Mouse (Mus musculus): ENCODE results near the gene Rit1. TPM values are rescaled to one million over a fixed set of nuclear protein-coding genes. Genes with fewer than 3 reads are reported as not detected.
"Not testable (repeated sequence)": the region's sequence is repeated elsewhere in the genome, so short reads cannot be mapped to it uniquely, and the experiment has no call there.

Rit1 gene
- total and polyA plus RNA-seq, 2 experiments from 2014 or later: 82.6 to 85.4 TPM

- Histone ChIP-seq H3K4me2 (ENCODE audit: low read depth, low read length) (no peak overlapping the region), H3K27me3 (ENCODE audit: control insufficient read depth, insufficient read depth, low read length) (no peaks in the 10 kb centered on the region), H3K4me3 (ENCODE audit: low read depth, low read length) (no peak overlapping the region), H3K36me3 (replicated peaks; ENCODE audit: control insufficient read depth, insufficient read depth, low read length) (peaks cover 87% of the 10 kb centered on the region), H3K9ac (replicated peaks; ENCODE audit: low read depth, low read length) (no peak overlapping the region), H3K27ac (ENCODE audit: low read depth) (no peak overlapping the region), H3K4me1 (ENCODE audit: control insufficient read depth, insufficient read depth) (peaks cover 9% of the 10 kb centered on the region; the same call in 1 of the 2 replicates), H3K9me3 (replicated peaks; ENCODE audit: control insufficient read depth, low read length) (no peaks in the 10 kb centered on the region)
- ATAC-seq (ENCODE audit: insufficient read depth, low read depth): no peak
- DNase-seq (ENCODE audit: low spot score): no peak
- WGBS: 96% methylated on average over 1 of the region's 1 CpGs
- TF ChIP-seq EP300 (IDR thresholded peaks at IDR 0.05; ENCODE audit: low read depth) (no peak), CTCF (IDR thresholded peaks at IDR 0.05; ENCODE audit: low read depth) (no peak)
Observed at GRCm38 (mm10) chr3:88698051-88698450, 18.6 kb upstream of the Rit1 start.

DNA sequence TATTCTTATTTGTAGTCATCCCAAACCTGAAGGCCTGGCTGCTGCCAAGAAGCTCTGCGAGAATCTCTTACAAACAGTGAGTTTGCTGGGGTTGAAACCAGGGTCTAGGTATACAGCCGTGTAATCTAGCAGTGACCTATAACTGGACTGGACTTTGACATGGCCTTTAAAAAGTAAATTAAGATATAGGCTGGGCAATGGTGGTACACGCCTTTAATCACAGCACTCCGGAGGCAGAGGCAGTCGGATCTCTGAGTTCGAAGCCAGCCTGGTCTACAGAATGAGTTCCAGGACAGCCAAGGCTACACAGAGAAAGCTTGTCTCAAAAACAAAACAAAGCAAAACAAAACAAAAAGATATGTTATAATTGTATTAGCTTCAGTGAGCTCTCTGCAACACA, 17.8 kb upstream of the Rit1 start:
- no peak for ATAC-seq (ENCODE audit: insufficient read depth, low read depth)
- TF ChIP-seq CTCF (IDR thresholded peaks at IDR 0.05; ENCODE audit: low read depth): no peak

DNA sequence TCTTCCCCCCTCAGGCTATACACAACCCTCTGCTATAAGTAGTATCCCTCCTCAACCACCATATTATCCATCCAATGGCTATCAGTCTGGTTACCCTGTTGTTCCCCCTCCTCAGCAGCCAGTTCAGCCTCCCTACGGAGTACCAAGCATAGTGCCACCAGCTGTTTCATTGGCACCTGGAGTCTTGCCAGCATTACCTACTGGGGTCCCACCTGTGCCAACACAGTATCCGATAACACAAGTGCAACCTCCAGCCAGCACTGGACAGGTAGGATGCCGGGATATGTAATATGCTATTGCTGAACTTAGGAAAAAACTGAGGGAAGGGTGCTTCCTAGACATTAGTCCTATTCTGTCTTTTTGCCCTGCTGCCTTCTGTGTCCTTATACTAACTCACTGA, 16.4 kb upstream of the Rit1 start:
- no peak overlapping the region for H3K4me2 ChIP-seq (ENCODE audit: low read depth, low read length)
- H3K27ac ChIP-seq (ENCODE audit: low read depth): peak overlapping the region; percentile 77
- 75% methylated on average over 3 of the region's 3 CpGs for WGBS
- H3K9me3 ChIP-seq (replicated peaks; ENCODE audit: control insufficient read depth, low read length): no peaks in the 10 kb centered on the region
- peaks cover 9% of the 10 kb centered on the region; the same call in 1 of the 2 replicates for H3K4me1 ChIP-seq (ENCODE audit: control insufficient read depth, insufficient read depth)
- ATAC-seq (ENCODE audit: insufficient read depth, low read depth) (no peak), DNase-seq (ENCODE audit: low spot score) (no peak)
- H3K27me3 ChIP-seq (ENCODE audit: control insufficient read depth, insufficient read depth, low read length): no peaks in the 10 kb centered on the region
- H3K36me3 ChIP-seq (replicated peaks; ENCODE audit: control insufficient read depth, insufficient read depth, low read length): peaks cover 88% of the 10 kb centered on the region
- H3K9ac ChIP-seq (replicated peaks; ENCODE audit: low read depth, low read length): no peak overlapping the region
- no peak overlapping the region for H3K4me3 ChIP-seq (ENCODE audit: low read depth, low read length)
- TF ChIP-seq CTCF (IDR thresholded peaks at IDR 0.05; ENCODE audit: low read depth) (no peak), EP300 (IDR thresholded peaks at IDR 0.05; ENCODE audit: low read depth) (no peak)

More for the DNA sequence above, 17.8 kb upstream of the Rit1 start:
- Histone ChIP-seq H3K9ac (replicated peaks; ENCODE audit: low read depth, low read length) (no peak overlapping the region), H3K27ac (ENCODE audit: low read depth) (no peak overlapping the region), H3K4me3 (ENCODE audit: low read depth, low read length) (no peak overlapping the region), H3K27me3 (ENCODE audit: control insufficient read depth, insufficient read depth, low read length) (no peaks in the 10 kb centered on the region), H3K9me3 (replicated peaks; ENCODE audit: control insufficient read depth, low read length) (no peaks in the 10 kb centered on the region), H3K4me1 (ENCODE audit: control insufficient read depth, insufficient read depth) (peaks cover 9% of the 10 kb centered on the region; the same call in 1 of the 2 replicates), H3K4me2 (ENCODE audit: low read depth, low read length) (no peak overlapping the region), H3K36me3 (replicated peaks; ENCODE audit: control insufficient read depth, insufficient read depth, low read length) (peaks cover 88% of the 10 kb centered on the region)
- WGBS: 92% methylated on average over 6 of the region's 6 CpGs
- no peak for DNase-seq (ENCODE audit: low spot score)

DNA sequence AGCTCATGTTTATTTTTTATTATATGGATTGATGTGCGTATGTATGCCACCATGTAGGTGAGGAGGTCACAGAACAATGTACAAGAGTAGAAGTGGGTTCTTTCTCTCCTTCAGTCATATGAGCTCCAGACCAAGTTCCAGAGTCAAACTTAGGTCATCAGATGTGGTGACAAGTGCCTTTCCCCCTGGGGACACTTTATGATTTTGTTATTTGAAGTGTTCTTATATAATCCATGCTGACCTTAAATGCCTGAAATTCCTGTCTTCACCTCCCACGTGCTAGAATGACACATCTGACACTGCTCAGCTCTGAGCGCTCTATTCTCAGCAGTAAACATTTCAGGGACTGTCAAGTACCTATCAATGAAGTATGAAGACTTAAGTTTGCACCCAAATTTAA, 15.4 kb upstream of the Rit1 start:
- Histone ChIP-seq H3K4me1 (ENCODE audit: control insufficient read depth, insufficient read depth) (peaks cover 9% of the 10 kb centered on the region; the same call in 1 of the 2 replicates), H3K9ac (replicated peaks; ENCODE audit: low read depth, low read length) (no peak overlapping the region), H3K4me2 (ENCODE audit: low read depth, low read length) (no peak overlapping the region), H3K27me3 (ENCODE audit: control insufficient read depth, insufficient read depth, low read length) (no peaks in the 10 kb centered on the region), H3K4me3 (ENCODE audit: low read depth, low read length) (no peak overlapping the region), H3K36me3 (replicated peaks; ENCODE audit: control insufficient read depth, insufficient read depth, low read length) (peaks cover 84% of the 10 kb centered on the region), H3K9me3 (replicated peaks; ENCODE audit: control insufficient read depth, low read length) (no peaks in the 10 kb centered on the region), H3K27ac (ENCODE audit: low read depth) (peak overlapping the region; percentile 77)
- WGBS: 19% methylated on average over 3 of the region's 3 CpGs
- peak; percentile 89 for ATAC-seq (ENCODE audit: insufficient read depth, low read depth)
- TF ChIP-seq EP300 (IDR thresholded peaks at IDR 0.05; ENCODE audit: low read depth) (peak; percentile 97), CTCF (IDR thresholded peaks at IDR 0.05; ENCODE audit: low read depth) (no peak)
- peak; percentile 81 for DNase-seq (ENCODE audit: low spot score)

DNA sequence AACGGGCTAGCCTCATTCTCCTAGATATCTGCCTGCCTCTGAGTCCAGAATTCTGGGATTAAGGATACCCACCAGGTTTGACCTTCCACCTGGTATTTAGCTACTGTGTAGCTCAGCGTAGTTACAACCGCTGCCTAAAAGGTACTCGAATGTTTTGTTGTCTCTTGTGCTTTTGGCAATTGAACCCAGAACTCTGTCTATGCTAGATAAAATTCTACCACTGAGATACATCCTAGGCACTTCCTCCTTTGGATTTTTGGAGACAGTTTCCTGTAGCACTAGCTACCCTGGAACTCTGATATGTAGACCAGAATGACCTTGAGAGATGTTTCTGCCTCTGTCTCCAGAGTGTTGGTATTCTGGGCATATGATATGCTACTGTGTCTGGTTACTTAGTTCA, 2.9 kb upstream of the Rit1 start:
- H3K9me3 ChIP-seq (replicated peaks; ENCODE audit: control insufficient read depth, low read length): no peaks in the 10 kb centered on the region
- 94% methylated on average over 4 of the region's 4 CpGs for WGBS
- ATAC-seq (ENCODE audit: insufficient read depth, low read depth) (no peak), DNase-seq (ENCODE audit: low spot score) (no peak)
- no peak overlapping the region for H3K27ac ChIP-seq (ENCODE audit: low read depth)
- peaks cover 10% of the 10 kb centered on the region for H3K4me1 ChIP-seq (ENCODE audit: control insufficient read depth, insufficient read depth)
- H3K9ac ChIP-seq (replicated peaks; ENCODE audit: low read depth, low read length): no peak overlapping the region
- H3K36me3 ChIP-seq (replicated peaks; ENCODE audit: control insufficient read depth, insufficient read depth, low read length): peaks cover 51% of the 10 kb centered on the region
- no peak for TF ChIP-seq CTCF (IDR thresholded peaks at IDR 0.05; ENCODE audit: low read depth)
- TF ChIP-seq EP300 (IDR thresholded peaks at IDR 0.05; ENCODE audit: low read depth): no peak
- H3K4me3 ChIP-seq (ENCODE audit: low read depth, low read length): no peak overlapping the region
- no peaks in the 10 kb centered on the region for H3K27me3 ChIP-seq (ENCODE audit: control insufficient read depth, insufficient read depth, low read length)
- no peak overlapping the region for H3K4me2 ChIP-seq (ENCODE audit: low read depth, low read length)

- WGBS: 62% methylated on average over 2 of the region's 2 CpGs
Observed at GRCm38 (mm10) chr3:88714725-88715124, 1.9 kb upstream of the Rit1 start.

GRCm38 (mm10) chr3:88715716-88716115, 922 bp upstream of the Rit1 start:
- not testable (repeated sequence) for H3K27me3 ChIP-seq (ENCODE audit: control insufficient read depth, insufficient read depth, low read length); H3K27ac ChIP-seq (ENCODE audit: low read depth); H3K9ac ChIP-seq (replicated peaks; ENCODE audit: low read depth, low read length); H3K9me3 ChIP-seq (replicated peaks; ENCODE audit: control insufficient read depth, low read length); ATAC-seq (ENCODE audit: insufficient read depth, low read depth); DNase-seq (ENCODE audit: low spot score); H3K4me2 ChIP-seq (ENCODE audit: low read depth, low read length); H3K4me3 ChIP-seq (ENCODE audit: low read depth, low read length)
- WGBS: 92% methylated on average over 5 of the region's 5 CpGs
- peaks cover 44% of the 10 kb centered on the region for H3K36me3 ChIP-seq (replicated peaks; ENCODE audit: control insufficient read depth, insufficient read depth, low read length)
- peaks cover 17% of the 10 kb centered on the region for H3K4me1 ChIP-seq (ENCODE audit: control insufficient read depth, insufficient read depth)

More at GRCm38 (mm10) chr3:88714725-88715124, 1.9 kb upstream of the Rit1 start:
- no peak for TF ChIP-seq EP300 (IDR thresholded peaks at IDR 0.05; ENCODE audit: low read depth)
- TF ChIP-seq CTCF (IDR thresholded peaks at IDR 0.05; ENCODE audit: low read depth): no peak
- no peaks in the 10 kb centered on the region for H3K9me3 ChIP-seq (replicated peaks; ENCODE audit: control insufficient read depth, low read length)
- peaks cover 44% of the 10 kb centered on the region for H3K36me3 ChIP-seq (replicated peaks; ENCODE audit: control insufficient read depth, insufficient read depth, low read length)
- no peak for DNase-seq (ENCODE audit: low spot score)
- H3K4me3 ChIP-seq (ENCODE audit: low read depth, low read length): no peak overlapping the region
- no peaks in the 10 kb centered on the region for H3K27me3 ChIP-seq (ENCODE audit: control insufficient read depth, insufficient read depth, low read length)
- no peak overlapping the region for H3K9ac ChIP-seq (replicated peaks; ENCODE audit: low read depth, low read length)
- peaks cover 15% of the 10 kb centered on the region for H3K4me1 ChIP-seq (ENCODE audit: control insufficient read depth, insufficient read depth)
- H3K4me2 ChIP-seq (ENCODE audit: low read depth, low read length): no peak overlapping the region
- H3K27ac ChIP-seq (ENCODE audit: low read depth): no peak overlapping the region
- ATAC-seq (ENCODE audit: insufficient read depth, low read depth): no peak

All from heart, postnatal 0 days (tissue).